Mouse (Mus musculus): ENCODE results near the gene Rexo1. TPM values are rescaled to one million over a fixed set of nuclear protein-coding genes. Genes with fewer than 3 reads are reported as not detected.
A peak's percentile ranks its signal among the peaks of the same experiment; 100 is the strongest.
"Not testable (repeated sequence)": the region's sequence is repeated elsewhere in the genome, so short reads cannot be mapped to it uniquely, and the experiment has no call there.

Gene Rexo1
- total RNA-seq (2021): 10 to 100 TPM; 45.2 to 54.6 TPM

DNA sequence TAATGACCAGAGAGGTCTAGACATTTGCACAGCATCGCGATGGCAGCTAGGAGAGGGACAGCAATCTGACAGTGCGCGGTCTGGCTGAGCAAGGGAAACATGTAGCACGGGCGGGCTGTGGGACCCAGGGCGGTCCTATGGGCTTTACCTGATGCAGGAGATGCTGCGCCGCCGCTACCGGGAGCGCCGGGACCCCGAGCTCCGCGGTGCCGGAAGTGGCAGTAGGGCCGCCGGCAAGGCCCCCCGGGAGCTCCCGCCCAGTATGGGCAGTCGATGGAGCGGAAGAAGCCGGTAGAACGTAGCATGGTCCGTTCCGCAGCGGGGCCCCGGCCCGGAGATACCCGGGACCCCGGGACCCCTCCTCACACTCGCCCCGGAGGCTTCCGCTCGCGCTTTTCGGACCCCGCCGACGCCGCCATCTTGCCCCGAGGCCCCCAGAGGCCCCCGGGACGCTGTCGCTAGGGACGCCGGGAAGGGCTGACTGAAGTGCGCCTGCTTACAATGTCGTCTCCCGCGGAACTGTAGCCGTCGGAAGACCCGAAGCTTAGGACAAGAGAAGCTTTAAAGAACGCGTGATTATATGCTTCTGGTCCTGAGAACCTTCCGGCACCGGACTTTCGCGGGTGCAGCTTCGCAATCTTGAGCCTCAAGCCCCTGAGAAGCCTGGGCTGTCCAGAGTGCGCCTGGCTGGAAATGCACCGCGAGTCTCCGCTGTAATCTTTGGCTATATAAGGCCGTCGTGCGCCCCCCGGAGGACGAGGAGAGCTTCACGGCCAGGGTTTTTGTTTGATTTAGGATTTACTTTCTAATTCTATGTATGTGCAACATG is at the start of gene Rexo1:
Rexo1 (minus strand) TSS at position 445 of the 829 bp plus-strand sequence.
- peak; percentile 92 to 94 for DNase-seq (ENCODE audit: extremely low spot score in 1 of 2, low spot score in 1 of 2)

DNA sequence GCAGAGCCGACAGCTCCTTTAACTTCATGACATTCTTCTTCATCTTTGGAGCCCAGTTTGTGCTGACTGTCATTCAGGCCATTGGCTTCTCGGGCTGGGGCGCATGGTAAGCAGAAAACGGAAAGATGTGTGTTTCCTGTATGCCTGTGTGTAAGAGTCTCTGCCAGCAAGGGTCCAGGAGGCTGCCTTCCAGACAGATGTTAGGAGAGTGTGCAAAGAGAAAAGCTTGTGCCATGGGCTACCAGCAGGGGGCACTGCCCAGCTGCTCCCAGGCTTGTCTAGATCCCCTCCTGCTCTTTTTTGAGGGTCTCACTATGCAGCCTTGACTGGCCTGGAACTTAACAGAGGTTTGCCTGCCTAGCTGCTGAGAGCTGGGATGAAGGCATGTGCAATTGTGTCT is 49.7 kb upstream of the Rexo1 start:
- DNase-seq (ENCODE audit: extremely low spot score in 1 of 2, low spot score in 1 of 2): peak in 1 of 2 experiments; percentile 52

DNA sequence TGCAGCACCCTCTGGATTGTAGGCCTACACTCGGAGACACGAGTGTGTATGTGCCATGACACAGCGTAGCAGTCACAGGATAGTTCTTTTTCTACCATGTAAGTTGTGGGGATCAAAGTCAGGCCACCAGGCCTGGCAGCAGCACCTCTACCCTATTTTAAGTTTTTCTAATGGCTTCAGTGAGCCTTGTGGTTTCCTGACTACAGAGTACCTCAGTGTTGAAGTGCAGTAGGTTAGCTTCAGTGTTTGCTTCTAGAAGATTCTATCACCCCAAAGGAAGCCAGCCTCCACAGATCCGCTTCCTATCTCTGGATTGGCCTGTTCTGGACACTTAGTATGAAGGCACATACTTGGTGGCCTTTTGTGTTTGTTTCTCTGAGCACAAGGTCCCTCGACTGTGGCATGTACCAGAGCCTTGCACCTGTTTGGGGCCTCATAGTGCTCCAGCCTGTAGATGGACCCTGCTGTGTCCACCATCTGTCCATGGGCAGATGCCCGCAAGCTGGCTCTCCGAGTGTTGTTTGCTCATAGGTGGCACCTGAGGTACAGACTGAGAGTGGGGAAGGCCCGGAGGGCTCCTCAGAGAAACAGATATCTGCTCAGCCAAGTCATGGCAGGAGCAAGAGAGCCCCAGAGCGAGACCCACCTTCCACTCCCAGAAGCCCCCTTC is 48.9 kb upstream of the Rexo1 start:
- DNase-seq (ENCODE audit: extremely low spot score in 1 of 2, low spot score in 1 of 2): no peak

DNA sequence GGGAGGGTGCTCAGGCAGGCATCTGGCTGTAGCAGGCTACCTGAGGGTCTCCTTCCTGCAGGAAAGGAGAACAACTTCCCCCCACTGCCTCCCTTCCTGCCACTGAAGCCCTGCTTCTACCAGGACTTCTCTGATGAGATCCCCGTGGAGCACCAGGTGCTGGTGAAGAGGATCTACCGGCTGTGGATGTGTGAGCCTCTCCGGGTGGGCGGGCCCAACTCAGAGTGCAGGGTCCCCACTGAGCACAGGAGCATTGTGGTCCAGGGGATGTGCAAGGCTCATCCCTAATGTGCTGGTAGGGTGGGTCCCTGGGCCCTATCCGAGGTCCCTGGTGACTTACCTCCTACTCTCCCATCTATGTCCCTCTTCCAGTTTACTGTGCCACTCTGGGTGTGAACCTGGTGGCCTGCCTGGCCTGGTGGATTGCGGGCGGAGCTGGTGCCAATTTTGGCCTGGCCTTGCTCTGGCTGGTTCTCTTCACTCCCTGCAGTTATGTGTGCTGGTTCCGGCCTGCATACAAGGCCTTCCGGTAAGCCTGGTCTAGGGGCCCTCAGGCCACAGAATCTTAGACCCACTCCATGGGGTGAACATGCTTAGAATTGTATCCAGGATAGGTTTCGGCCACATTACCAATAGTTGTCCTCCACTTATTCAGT is 48.0 kb upstream of the Rexo1 start:
- DNase-seq (ENCODE audit: extremely low spot score in 1 of 2, low spot score in 1 of 2): no peak

DNA sequence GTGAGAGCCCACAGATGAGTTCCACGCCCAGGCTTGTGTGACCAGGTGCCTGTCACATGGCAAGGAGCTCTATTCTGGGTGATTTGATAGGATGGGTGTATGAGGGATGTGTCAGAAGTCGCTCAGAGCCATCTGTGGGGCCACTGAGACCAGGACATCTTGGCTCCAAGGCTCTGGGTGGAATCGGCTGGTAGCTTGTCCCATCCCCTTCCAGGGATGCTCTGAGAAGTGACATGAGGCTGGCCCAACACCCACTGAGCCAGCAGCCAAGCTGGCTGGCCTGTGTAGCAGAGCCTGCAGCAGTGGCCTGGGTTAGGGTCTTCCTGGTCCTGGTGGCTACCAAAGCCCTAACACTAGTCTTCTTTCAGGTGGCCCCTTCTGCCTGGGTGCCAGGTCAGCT is 47.1 kb upstream of the Rexo1 start:
- no peak for DNase-seq (ENCODE audit: extremely low spot score in 1 of 2, low spot score in 1 of 2)

DNA sequence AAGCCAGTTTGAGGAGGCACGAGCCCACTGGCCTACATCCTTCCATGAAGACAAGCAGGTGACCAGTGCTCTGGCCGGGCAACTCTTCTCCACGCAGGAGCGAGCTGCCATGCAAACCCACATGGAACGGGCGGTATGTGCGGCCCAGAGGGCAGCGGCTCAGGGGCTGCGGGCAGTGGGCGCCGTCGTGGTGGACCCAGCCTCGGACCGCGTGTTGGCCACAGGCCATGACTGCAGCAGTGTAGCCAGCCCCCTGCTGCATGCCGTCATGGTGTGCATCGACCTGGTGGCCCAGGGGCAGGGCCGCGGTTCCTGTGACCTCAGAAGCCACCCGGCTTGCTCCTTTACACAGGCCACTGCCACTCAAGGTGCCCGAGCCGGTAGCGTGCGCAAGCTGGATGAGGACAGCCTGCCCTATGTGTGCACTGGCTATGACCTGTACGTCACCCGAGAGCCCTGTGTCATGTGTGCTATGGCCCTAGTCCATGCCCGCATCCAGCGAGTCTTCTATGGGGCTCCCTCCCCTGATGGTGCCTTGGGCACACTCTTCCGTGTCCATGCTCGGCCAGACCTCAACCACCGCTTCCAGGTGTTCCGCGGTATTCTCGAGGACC is 45.5 kb upstream of the Rexo1 start:
- no peak for DNase-seq (ENCODE audit: extremely low spot score in 1 of 2, low spot score in 1 of 2)

DNA sequence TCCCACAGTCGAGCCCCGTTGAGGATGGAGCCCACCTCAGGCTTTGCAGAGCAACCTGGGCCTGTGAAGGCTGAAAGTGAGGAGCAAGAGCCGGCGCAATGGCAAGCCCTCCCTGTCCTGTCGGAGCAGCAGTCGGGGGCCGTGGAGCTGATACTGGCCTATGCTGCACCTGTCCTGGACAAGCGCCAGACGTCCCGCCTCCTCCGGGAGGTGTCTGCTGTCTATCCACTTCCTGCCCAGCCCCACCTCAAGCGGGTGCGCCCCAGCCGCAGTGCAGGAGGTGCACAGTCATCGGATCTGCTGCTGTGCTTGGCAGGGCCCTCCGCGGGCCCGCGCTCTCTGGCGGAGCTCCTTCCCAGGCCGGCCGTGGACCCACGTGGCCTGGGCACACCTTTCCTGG is 44.9 kb upstream of the Rexo1 start:
- no peak for DNase-seq (ENCODE audit: extremely low spot score in 1 of 2, low spot score in 1 of 2)

DNA sequence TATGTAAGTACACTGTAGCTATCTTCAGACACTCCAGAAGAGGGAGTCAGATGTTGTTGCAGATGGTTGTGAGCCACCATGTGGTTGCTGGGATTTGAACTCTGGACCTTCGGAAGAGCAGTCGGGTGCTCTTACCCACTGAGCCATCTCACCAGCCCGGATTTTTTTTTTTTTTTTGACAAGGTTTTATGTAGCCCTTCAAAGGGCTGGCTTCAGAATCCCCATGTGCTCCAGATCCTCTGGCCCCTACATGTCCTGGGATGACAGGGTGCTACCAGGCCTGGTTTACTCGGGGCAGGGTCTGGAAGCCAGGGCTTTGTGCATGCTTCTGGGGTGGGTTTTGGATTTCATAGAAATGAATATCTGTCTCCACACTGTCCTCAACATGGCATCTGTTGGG is 44.4 kb upstream of the Rexo1 start, which contains the start of gene Gm49322:
Gm49322 (plus strand) TSS at position 301 of the 400 bp plus-strand sequence.
- not testable (repeated sequence) for DNase-seq (ENCODE audit: extremely low spot score in 1 of 2, low spot score in 1 of 2)

DNA sequence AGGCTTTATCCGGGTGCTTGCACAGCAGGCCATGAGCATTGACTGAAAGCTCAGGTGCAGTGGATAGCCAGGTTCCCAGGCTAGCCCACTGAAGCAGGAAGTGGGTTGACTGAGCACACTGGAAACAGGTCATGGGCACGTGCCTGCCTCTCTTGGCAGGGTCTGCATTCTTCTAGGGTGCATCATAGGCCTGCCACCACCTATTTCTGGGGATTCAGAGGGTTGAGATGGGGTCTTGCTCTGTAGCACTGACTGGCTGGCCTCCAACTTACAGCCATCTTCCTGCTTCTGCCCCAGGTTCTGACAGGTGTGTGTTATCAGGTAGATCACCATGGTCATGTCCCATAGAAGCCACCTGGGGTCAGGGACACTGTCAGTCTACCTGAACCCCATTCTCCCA is 43.6 kb upstream of the Rexo1 start:
- no peak for DNase-seq (ENCODE audit: extremely low spot score in 1 of 2, low spot score in 1 of 2)

DNA sequence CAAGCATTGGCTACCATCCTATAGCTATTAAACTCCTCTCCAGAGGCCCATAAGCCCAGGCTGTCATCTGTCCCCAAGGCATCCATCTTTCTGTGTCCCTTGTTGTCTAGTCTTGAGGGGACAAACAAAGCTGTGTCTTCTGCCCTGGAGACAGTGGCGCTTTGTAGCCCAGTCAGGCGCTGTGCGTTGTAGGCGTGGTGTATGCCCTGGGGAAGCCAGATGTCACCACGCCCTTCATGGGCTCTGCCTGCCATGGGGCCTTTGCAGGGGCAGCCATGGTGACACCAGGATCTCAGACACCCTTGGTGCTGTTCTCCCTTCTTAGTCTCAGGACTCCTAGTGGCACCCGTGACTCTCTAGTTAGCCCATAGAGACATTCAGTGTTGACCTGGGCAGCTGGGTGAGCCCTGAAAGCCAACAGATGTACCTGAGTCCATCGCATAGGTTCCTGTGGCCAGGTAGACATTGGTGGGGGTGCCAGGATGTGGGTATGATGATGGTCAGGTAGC is 42.7 kb upstream of the Rexo1 start:
- no peak for DNase-seq (ENCODE audit: extremely low spot score in 1 of 2, low spot score in 1 of 2)

DNA sequence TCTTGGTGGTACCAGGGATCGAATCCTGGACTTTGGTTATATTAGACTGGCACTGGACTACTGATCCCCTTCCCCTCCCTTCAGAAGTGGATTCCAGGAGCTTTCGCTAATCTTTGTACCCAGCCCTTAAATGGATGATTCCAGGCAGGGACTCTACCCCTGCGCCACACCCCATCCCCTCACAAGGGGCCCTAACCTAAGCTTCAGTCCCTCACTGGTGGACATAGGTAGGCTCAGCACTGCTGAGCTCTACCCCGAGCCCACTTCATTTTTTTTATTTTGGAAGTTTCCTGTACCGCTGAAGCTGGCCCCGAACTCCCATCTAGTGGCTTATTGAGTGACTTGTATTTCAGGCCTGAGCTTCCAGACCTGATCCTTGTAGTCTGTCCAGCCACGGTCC is 42.0 kb upstream of the Rexo1 start:
- DNase-seq (ENCODE audit: extremely low spot score in 1 of 2, low spot score in 1 of 2): no peak

DNA sequence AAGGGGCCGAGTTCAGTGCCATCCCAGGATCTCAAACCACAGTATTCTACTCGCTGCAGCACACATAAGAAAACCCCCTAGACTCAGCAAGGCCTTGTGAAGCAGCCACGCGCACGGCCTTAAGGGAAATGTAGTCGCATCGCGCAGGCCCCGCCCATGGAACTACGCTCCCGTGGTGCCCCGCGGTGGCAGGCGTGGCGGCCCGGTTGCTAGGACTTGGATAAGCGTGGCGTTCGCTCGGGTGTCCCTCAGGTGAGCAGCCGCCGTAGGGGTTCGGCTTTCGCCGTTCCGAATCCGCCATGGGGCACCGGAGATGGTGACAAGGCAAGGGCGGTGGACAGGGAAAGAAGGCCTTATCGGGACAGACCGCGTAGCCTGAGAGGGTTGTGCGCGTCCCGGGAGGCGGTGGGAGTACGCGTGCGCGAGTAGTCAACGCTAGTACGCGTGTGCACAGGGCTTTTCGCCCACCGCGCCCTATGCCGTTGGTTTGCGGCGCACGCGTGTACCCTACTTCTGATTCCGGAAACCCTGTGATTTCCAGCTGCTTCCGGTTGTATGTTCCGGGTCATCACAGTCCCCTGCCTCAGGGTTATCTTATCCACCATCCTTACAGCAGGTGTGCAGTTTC is 41.5 kb upstream of the Rexo1 start, which contains the start of the genes Scamp4 and Adat3:
Scamp4 (plus strand) TSS at position 175 of the 628 bp plus-strand sequence.
Adat3 (plus strand) TSS at position 183 of the 628 bp plus-strand sequence.
- peak; percentile 85 to 96 for DNase-seq (ENCODE audit: extremely low spot score in 1 of 2, low spot score in 1 of 2)

DNA sequence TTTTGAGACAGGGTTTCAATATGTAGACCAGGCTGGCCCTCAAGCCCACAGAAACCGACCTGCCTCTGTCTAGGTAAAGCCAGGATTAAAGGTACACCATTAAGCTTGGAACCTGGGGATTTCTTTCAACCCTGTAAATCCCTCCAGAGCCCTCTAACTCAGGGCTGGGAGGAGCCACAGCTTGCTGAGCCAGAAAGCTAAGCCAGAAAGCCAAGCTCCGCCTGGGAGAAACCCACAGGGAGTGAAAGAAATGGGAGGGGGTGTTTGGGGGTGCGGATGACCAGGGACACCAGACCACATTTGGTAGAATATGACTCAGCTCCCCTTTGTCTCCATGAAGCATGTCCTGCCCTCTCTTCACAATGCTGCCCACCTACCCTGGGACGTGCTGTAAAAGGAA is 35.0 kb upstream of the Rexo1 start:
- no peak for DNase-seq (ENCODE audit: extremely low spot score in 1 of 2, low spot score in 1 of 2)

DNA sequence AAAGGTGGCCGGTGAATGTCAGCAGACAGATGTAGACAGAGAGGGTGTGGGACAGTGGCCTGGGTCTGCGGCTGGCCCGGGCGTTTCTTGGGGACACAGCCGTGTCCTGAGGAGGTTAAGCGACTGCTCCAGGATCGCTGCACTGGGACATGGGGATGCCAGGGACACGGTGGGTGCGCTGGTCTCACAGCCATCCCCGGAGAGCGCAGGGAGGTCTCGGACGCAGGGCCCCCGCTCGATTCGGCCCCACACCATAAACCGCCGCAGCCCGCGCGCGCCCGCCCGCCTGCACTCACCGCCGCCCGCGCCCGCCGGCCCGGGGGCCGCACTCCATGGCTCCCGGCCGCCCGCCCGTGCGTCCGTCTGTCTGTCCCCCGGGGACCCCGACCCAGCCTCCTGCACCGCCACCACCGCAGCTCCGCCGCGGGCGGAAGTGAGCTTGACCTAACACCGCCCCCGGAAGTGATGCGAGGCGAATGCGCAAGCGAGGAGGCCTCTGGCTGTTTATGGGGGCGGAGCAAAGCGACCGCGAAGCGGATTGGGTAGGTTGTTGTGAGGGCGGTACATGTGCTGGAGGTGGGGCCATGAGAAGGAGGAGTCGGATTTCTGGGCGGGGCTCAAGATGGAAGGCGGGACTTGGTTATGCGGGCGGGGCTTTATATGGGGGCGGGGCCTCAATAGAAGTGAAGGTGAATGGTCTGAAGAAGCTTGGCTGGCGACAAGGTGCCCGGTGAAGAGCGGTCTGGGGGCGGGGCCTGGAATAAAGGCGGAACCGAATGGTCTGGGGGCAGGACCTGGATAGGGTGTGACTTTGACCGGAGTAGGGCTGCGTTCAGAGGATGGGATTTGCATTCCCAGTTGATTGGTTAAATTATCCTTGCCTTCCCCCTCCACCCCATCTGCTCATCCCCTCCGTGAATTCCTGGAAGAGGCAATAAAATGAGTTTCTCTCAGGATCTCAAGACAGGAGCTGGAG is 28.8 kb upstream of the Rexo1 start, which contains the start of gene Abhd17a:
Abhd17a (minus strand) TSS at position 463 of the 976 bp plus-strand sequence.
- peak; percentile 76 to 88 for DNase-seq (ENCODE audit: extremely low spot score in 1 of 2, low spot score in 1 of 2)

DNA sequence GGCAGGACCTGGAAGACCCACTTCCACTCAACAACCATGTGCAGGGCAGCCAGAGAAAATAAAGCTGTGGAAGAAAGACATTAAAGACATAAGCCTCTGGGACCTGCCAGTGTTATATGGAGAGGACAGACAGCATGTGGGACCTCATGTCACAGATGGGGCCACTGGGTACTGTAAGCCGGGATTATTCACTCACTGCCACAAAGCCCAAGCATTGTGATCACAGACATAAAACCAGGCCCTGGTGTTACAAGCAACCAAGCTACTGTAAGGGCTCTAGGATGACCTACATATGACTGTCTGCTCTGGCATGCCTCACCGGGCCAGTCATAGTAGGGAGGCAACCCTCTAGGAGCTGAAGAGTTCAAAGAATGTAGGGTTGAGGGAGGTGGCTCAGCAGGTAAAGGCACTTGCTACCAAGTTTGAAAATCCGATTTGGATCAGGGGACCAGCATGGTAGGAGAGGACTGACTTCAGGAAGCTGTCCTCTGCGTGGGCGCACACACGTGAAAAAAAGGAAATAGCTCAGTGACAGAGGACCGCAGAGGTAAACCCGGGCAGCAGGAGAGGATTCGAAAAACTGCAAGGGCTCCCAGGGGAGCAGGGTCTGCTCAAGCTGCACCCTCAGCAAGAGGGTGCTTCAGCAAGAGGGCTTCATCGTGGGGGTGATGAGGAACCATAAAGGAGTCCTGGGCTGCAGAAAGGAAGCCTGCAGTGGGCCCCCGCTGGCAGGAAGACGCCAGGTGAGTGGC is 27.9 kb upstream of the Rexo1 start:
- DNase-seq (ENCODE audit: extremely low spot score in 1 of 2, low spot score in 1 of 2): no peak

DNA sequence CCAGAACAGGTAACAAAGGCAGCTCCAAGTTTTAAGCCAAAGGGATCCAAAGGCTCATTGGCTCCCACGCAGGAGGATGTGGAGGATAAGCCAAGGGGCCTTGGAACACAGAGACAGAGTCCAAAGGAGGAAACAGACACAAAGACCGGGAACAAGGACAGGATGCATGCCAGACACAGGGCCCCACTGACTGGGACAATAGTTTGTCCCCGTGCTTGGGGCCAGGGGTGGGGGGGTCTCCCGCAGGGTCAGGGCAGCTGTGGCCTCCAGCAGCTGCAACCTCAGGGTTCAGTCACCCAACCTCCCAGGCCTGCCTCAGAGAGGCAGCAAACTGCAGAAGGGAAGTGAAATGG is 25.9 kb upstream of the Rexo1 start:
- no peak for DNase-seq (ENCODE audit: extremely low spot score in 1 of 2, low spot score in 1 of 2)

DNA sequence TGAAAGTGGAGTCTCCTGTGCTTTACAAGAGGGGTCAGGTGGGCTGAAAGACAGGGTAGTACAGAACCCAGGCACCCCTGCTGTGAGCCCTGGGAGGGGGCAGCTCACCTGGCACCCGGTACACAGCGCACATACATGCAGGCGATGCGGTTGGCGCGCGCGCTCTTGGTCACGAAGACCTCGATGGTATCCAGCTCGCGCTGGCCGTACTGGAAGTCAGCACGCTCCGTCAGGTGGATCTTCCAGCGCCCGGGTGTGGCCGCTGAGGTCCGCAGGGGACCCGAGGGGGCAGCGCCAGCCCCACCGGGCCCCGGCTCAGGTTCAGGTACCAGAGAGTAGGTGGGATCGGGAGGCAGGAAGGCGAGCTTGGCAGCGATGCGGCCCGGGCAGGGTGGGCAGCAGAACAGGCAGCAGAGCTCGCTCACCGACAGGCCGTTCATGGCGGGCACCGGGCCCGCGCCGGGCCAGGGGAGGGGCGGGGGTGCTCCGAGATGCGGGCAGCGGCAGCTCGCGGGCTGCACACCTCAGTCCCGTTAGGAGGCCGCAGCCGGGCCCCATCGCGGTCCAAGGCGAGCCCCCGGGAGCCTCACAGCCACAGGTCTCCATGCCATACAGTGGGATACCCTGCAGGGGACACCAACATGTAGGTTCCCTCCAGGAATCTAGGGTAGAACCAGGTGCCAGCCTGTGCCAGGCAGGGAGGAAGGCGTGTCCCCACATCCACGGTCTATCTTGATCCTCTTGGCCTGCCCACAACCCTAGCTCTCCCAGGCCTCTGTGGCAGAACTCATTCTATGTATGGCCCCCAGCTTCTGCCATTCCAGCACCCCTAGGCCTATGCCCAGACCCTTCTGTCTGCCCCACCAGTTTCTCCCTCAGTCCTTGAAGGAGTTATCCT is 25.3 kb upstream of the Rexo1 start:
- no peak for DNase-seq (ENCODE audit: extremely low spot score in 1 of 2, low spot score in 1 of 2)
